Mouse (Mus musculus) heart, adult 18-20 months (tissue): ENCODE results near the gene Dcaf6. TPM values are rescaled to one million over a fixed set of nuclear protein-coding genes. Genes with fewer than 3 reads are reported as not detected.

Source experiments
- DNase-seq, 2 experiments: peaks; one replicate each; pipeline ENCODE4 v3.0.0; 2021 to 2022; ENCODE audit warnings: mixed read lengths in 1 of 2
- total RNA-seq, 2 experiments: library from RNA; stranded (reverse); gene quantifications; 2 replicates each; pipeline ENCODE4 v1.2.3; 2021

Dcaf6 gene
- total RNA-seq, 2 experiments from 2014 or later, result 86.1 to 101 TPM

- DNase-seq, result no peak
Observed at GRCm38 (mm10) chr1:165321891-165322290, 138.4 kb downstream of the Dcaf6 start.

- peak; percentile 68 to 76 for DNase-seq
Observed at GRCm38 (mm10) chr1:165321393-165321861, 138.8 kb downstream of the Dcaf6 start.

- DNase-seq, result peak; percentile 75 to 88
Observed at GRCm38 (mm10) chr1:165320141-165320934, 139.9 kb downstream of the Dcaf6 start.

- no peak for DNase-seq
Observed at GRCm38 (mm10) chr1:165316361-165316760, 143.9 kb downstream of the Dcaf6 start.

- DNase-seq, result no peak
Observed at GRCm38 (mm10) chr1:165308180-165308579, 152.1 kb downstream of the Dcaf6 start.

- no peak for DNase-seq
Observed at GRCm38 (mm10) chr1:165304341-165304740, 155.9 kb downstream of the Dcaf6 start.

GRCm38 (mm10) chr1:165303209-165303608, 157.1 kb downstream of the Dcaf6 start:
- DNase-seq, result no peak

GRCm38 (mm10) chr1:165302455-165303208, 157.6 kb downstream of the Dcaf6 start:
- peak; percentile 38 to 39 for DNase-seq

GRCm38 (mm10) chr1:165301567-165301966, 158.7 kb downstream of the Dcaf6 start:
- no peak for DNase-seq

GRCm38 (mm10) chr1:165301108-165301507, 159.2 kb downstream of the Dcaf6 start:
- DNase-seq, result no peak

- DNase-seq, result no peak
Observed at GRCm38 (mm10) chr1:165295489-165295888, 164.8 kb downstream of the Dcaf6 start, which contains the start of gene Gpr161. Gene Gpr161, plus strand, starts transcription at chr1:165295789.

GRCm38 (mm10) chr1:165291606-165292005, 168.7 kb downstream of the Dcaf6 start:
- DNase-seq, result peak in 1 of 2 experiments; percentile 32

GRCm38 (mm10) chr1:165289831-165290230, 170.4 kb downstream of the Dcaf6 start:
- no peak for DNase-seq

GRCm38 (mm10) chr1:165288165-165288564, 172.1 kb downstream of the Dcaf6 start:
- no peak for DNase-seq

GRCm38 (mm10) chr1:165284096-165284495, 176.2 kb downstream of the Dcaf6 start:
- DNase-seq, result no peak

GRCm38 (mm10) chr1:165282967-165283345, 177.3 kb downstream of the Dcaf6 start:
- no peak for DNase-seq

GRCm38 (mm10) chr1:165282222-165282966, 177.9 kb downstream of the Dcaf6 start:
- no peak for DNase-seq

- DNase-seq, result peak; percentile 75 to 82
Observed at GRCm38 (mm10) chr1:165281351-165282221, 178.7 kb downstream of the Dcaf6 start.

GRCm38 (mm10) chr1:165280741-165281140, 179.5 kb downstream of the Dcaf6 start:
- DNase-seq, result no peak
